Mouse (Mus musculus) limb, embryonic 14.5 days (tissue): ENCODE results near the gene Med6. TPM values are rescaled to one million over a fixed set of nuclear protein-coding genes. Genes with fewer than 3 reads are reported as not detected.

Experiments used
- ATAC-seq: fragments of 200-750 bp; cut with Nextera tagmentation; 2 replicates; pipeline ENCODE4 v1.8.0; 2017; ENCODE audit warnings: low read depth, moderate number of reproducible peaks, moderate TSS enrichment; ENCODE audit not compliant: low FRiP score
- DNase-seq: peaks from one replicate; pipeline ENCODE4 v3.0.0-alpha.2; 2015; ENCODE audit warnings: low spot score
- H3K27ac ChIP-seq: fragments of 300-500 bp; sonication (generic); replicated peaks from 2 replicates; pipeline ENCODE4 v1.5.1; 2014; ENCODE audit warnings: low read depth, mild to moderate bottlenecking, low read length, moderate library complexity, mixed read lengths
- H3K27me3 ChIP-seq: fragments of 300-500 bp; sonication (generic); 2 replicates; pipeline ENCODE4 v1.6.1; 2014; ENCODE audit warnings: low read length, mixed read lengths; ENCODE audit not compliant: control insufficient read depth, insufficient read depth
- H3K36me3 ChIP-seq: fragments of 300-500 bp; sonication (generic); 2 replicates; pipeline ENCODE4 v1.6.1; 2014; ENCODE audit warnings: mild to moderate bottlenecking, low read length, moderate library complexity, mixed read lengths; ENCODE audit not compliant: control insufficient read depth, insufficient read depth
- H3K4me1 ChIP-seq: fragments of 300-500 bp; sonication (generic); 2 replicates; pipeline ENCODE4 v1.6.1; 2014; ENCODE audit warnings: antibody characterized with exemption, low read length, mixed read lengths; ENCODE audit not compliant: control insufficient read depth, insufficient read depth
- H3K4me2 ChIP-seq: fragments of 300-500 bp; sonication (generic); replicated peaks from 2 replicates; pipeline ENCODE4 v1.6.1; 2014; ENCODE audit warnings: low read depth, mild to moderate bottlenecking, low read length, moderate library complexity; ENCODE audit not compliant: severe bottlenecking
- H3K4me3 ChIP-seq: fragments of 300-500 bp; sonication (generic); replicated peaks from 2 replicates; pipeline ENCODE4 v1.5.1; 2014; ENCODE audit warnings: low read length
- H3K9ac ChIP-seq: fragments of 300-500 bp; sonication (generic); 2 replicates; pipeline ENCODE4 v1.6.1; 2014; ENCODE audit warnings: mild to moderate bottlenecking, low read depth, low read length, moderate library complexity; ENCODE audit not compliant: severe bottlenecking
- H3K9me3 ChIP-seq: fragments of 300-500 bp; sonication (generic); 2 replicates; pipeline ENCODE4 v1.6.1; 2016; ENCODE audit warnings: low read length; ENCODE audit not compliant: control insufficient read depth
- POLR2A ChIP-seq: fragments of 200-500 bp; IDR thresholded peaks from 2 replicates; pipeline ENCODE4 v1.8.0; 2012; ENCODE audit warnings: inconsistent platforms, mild to moderate bottlenecking, moderate library complexity, borderline replicate concordance; ENCODE audit not compliant: insufficient read depth, insufficient read length; ENCODE audit errors: extremely low read depth
- WGBS: fragments of 180-500 bp; shearing (Covaris S2); extraction: QIAGEN DNeasy Blood & Tissue Kit; methylation state at CpG from one replicate; pipeline ENCODE4 v1.1.7; 2014; 5-methylcytosine and 5-hydroxymethylcytosine counted together
- polyA plus RNA-seq, 2 experiments: library from polyadenylated mRNA; depleted of rRNA in 1 of 2; stranded (reverse) in 1 of 2; unstranded in 1 of 2; fragments of >200 nt; fragmentation: Nextera tagmentation in 1 of 2; extraction: Ambion mirVana in 1 of 2; gene quantifications; 2 replicates each; pipeline versions ENCODE4 v1.2.1 to v1.2.3; 2012 to 2014

The Med6 gene
- polyA plus RNA-seq, 2 experiments = 57.5 to 73.1 TPM

- H3K4me1 ChIP-seq = no peaks in the 10 kb centered on the region
- ATAC-seq = no peak
Measured at GRCm38 (mm10) chr12:81604995-81605784, 10.4 kb upstream of the Med6 start.

GRCm38 (mm10) chr12:81596547-81597262 lies 1.9 kb upstream of the Med6 start:
- Histone ChIP-seq H3K27ac (no peak overlapping the region), H3K9me3 (no peaks in the 10 kb centered on the region), H3K4me3 (no peak overlapping the region), H3K27me3 (no peaks in the 10 kb centered on the region), H3K4me2 (no peak overlapping the region), H3K36me3 (no peaks in the 10 kb centered on the region), H3K9ac (no peak overlapping the region), H3K4me1 (peaks cover 7% of the 10 kb centered on the region)
- WGBS = 76% methylated on average over 8 of the region's 8 CpGs
- ATAC-seq (no peak), DNase-seq (no peak)
- TF ChIP-seq POLR2A = no peak

More at GRCm38 (mm10) chr12:81604995-81605784, 10.4 kb upstream of the Med6 start:
- 51% methylated on average over 5 of the region's 5 CpGs for WGBS
- TF ChIP-seq POLR2A = no peak
- Histone ChIP-seq H3K4me2 (no peak overlapping the region), H3K27me3 (no peaks in the 10 kb centered on the region), H3K36me3 (no peaks in the 10 kb centered on the region), H3K27ac (no peak overlapping the region), H3K4me3 (no peak overlapping the region), H3K9me3 (no peaks in the 10 kb centered on the region), H3K9ac (no peak overlapping the region)
- DNase-seq = peak; percentile 3

GRCm38 (mm10) chr12:81568374-81568773 lies 26.4 kb downstream of the Med6 start, which contains the start of gene Adam21:
Gene Adam21, minus strand, starts transcription at chr12:81568474.
- no peak for ATAC-seq
- no peak within 1 kb of the TSS for H3K9ac ChIP-seq
- no peaks in the 10 kb centered on the region for H3K27me3 ChIP-seq
- DNase-seq = no peak
- H3K27ac ChIP-seq = no peak within 1 kb of the TSS
- no peaks in the 10 kb centered on the region for H3K9me3 ChIP-seq
- peaks cover 15% of the 10 kb centered on the region for H3K36me3 ChIP-seq
- no peak within 1 kb of the TSS for H3K4me3 ChIP-seq
- H3K4me2 ChIP-seq = no peak within 1 kb of the TSS
- TF ChIP-seq POLR2A = no peak
- WGBS = 89% methylated on average over 1 of the region's 1 CpGs
- H3K4me1 ChIP-seq = no peaks in the 10 kb centered on the region

GRCm38 (mm10) chr12:81567931-81568330 lies 26.9 kb downstream of the Med6 start:
- DNase-seq (no peak), ATAC-seq (no peak)
- Histone ChIP-seq H3K4me1 (no peaks in the 10 kb centered on the region), H3K27ac (no peak overlapping the region), H3K9ac (no peak overlapping the region), H3K36me3 (peaks cover 15% of the 10 kb centered on the region), H3K27me3 (no peaks in the 10 kb centered on the region), H3K9me3 (no peaks in the 10 kb centered on the region), H3K4me3 (no peak overlapping the region), H3K4me2 (no peak overlapping the region)
- 88% methylated on average over 5 of the region's 5 CpGs for WGBS
- no peak for TF ChIP-seq POLR2A

- Histone ChIP-seq H3K36me3 (no peaks in the 10 kb centered on the region), H3K4me1 (no peaks in the 10 kb centered on the region), H3K9me3 (no peaks in the 10 kb centered on the region), H3K4me3 (no peak overlapping the region), H3K27ac (no peak overlapping the region), H3K9ac (no peak overlapping the region), H3K4me2 (no peak overlapping the region), H3K27me3 (no peaks in the 10 kb centered on the region)
- no peak for DNase-seq
- ATAC-seq = no peak
- WGBS = 92% methylated on average over 3 of the region's 3 CpGs
- no peak for TF ChIP-seq POLR2A
Measured at GRCm38 (mm10) chr12:81564173-81564572, 30.6 kb downstream of the Med6 start.
